Mouse (Mus musculus) heart, embryonic 10.5 days (tissue): ENCODE measurements around the gene Pth. TPM values are rescaled to one million over a fixed set of nuclear protein-coding genes. Genes with fewer than 3 reads are reported as not detected.

Experiments used
- DNase-seq: peaks from one replicate; pipeline ENCODE4 v3.0.0-alpha.2; 2017; ENCODE audit warnings: low spot score
- H3K27ac ChIP-seq: fragments of 300-500 bp; sonication (generic); 2 replicates; pipeline ENCODE4 v1.5.1; 2016; ENCODE audit warnings: mild to moderate bottlenecking
- H3K27me3 ChIP-seq: fragments of 300-500 bp; sonication (generic); 2 replicates; pipeline ENCODE4 v1.6.1; 2016; ENCODE audit warnings: mild to moderate bottlenecking; ENCODE audit not compliant: poor library complexity, insufficient read depth, severe bottlenecking
- H3K36me3 ChIP-seq: fragments of 300-500 bp; sonication (generic); 2 replicates; pipeline ENCODE4 v1.6.1; 2016; ENCODE audit warnings: mild to moderate bottlenecking, moderate library complexity
- H3K4me1 ChIP-seq: fragments of 300-500 bp; sonication (generic); 2 replicates; pipeline ENCODE4 v1.6.1; 2016; ENCODE audit warnings: mild to moderate bottlenecking
- H3K4me3 ChIP-seq: fragments of 300-500 bp; sonication (generic); 2 replicates; pipeline ENCODE4 v1.5.1; 2016; ENCODE audit warnings: mild to moderate bottlenecking, moderate library complexity
- H3K9me3 ChIP-seq: fragments of 300-500 bp; sonication (generic); 2 replicates; pipeline ENCODE4 v1.6.1; 2016; ENCODE audit warnings: mild to moderate bottlenecking, moderate library complexity
- WGBS: fragments of 180-500 bp; shearing (Covaris S2); methylation state at CpG from one replicate; pipeline ENCODE4 v1.1.7; 2016; 5-methylcytosine and 5-hydroxymethylcytosine counted together
- polyA plus RNA-seq: library from polyadenylated mRNA; unstranded; fragments of >200 nt; fragmentation: Nextera tagmentation; extraction: Ambion mirVana; gene quantifications from 2 replicates; pipeline ENCODE4 v1.2.1, GENCODE M21; 2016

Pth gene
- polyA plus RNA-seq = not detected in 2 replicates

- Histone ChIP-seq H3K36me3 (no peaks in the 10 kb centered on the region), H3K27me3 (no peaks in the 10 kb centered on the region), H3K4me1 (no peaks in the 10 kb centered on the region), H3K27ac (no peak within 1 kb of the TSS), H3K4me3 (no peak within 1 kb of the TSS), H3K9me3 (no peaks in the 10 kb centered on the region)
- WGBS = 77% methylated on average over 2 of the region's 2 CpGs
- DNase-seq = no peak
These were observed at the start of gene Pth for GRCm38 (mm10) chr7:113388470-113388869. Gene Pth (minus strand): TSS chr7:113388570.

GRCm38 (mm10) chr7:113436312-113436711 is 47.9 kb upstream of the Pth start:
- Histone ChIP-seq H3K9me3 (no peaks in the 10 kb centered on the region), H3K27me3 (no peaks in the 10 kb centered on the region), H3K4me1 (no peaks in the 10 kb centered on the region), H3K36me3 (no peaks in the 10 kb centered on the region), H3K4me3 (no peak overlapping the region), H3K27ac (no peak overlapping the region)
- whole genome bisulfite sequencing = 80% methylated on average over 10 of the region's 10 CpGs
- DNase-seq = no peak

GRCm38 (mm10) chr7:113434286-113434685 is 45.9 kb upstream of the Pth start:
- Histone ChIP-seq H3K27me3 (no peaks in the 10 kb centered on the region), H3K4me3 (no peak overlapping the region), H3K27ac (no peak overlapping the region), H3K36me3 (no peaks in the 10 kb centered on the region), H3K9me3 (no peaks in the 10 kb centered on the region), H3K4me1 (no peaks in the 10 kb centered on the region)
- WGBS = 10% methylated on average over 4 of the region's 4 CpGs
- DNase-seq = no peak

GRCm38 (mm10) chr7:113433451-113433850 is 45.1 kb upstream of the Pth start:
- Histone ChIP-seq H3K4me3 (no peak overlapping the region), H3K27ac (no peak overlapping the region), H3K36me3 (no peaks in the 10 kb centered on the region), H3K9me3 (no peaks in the 10 kb centered on the region), H3K27me3 (no peaks in the 10 kb centered on the region), H3K4me1 (no peaks in the 10 kb centered on the region)
- 80% methylated on average over 3 of the region's 3 CpGs for WGBS
- DNase-seq = no peak

- WGBS = 82% methylated on average over 4 of the region's 4 CpGs
- H3K9me3 ChIP-seq = no peaks in the 10 kb centered on the region
- H3K27me3 ChIP-seq = no peaks in the 10 kb centered on the region
- DNase-seq = no peak
- no peaks in the 10 kb centered on the region for H3K4me1 ChIP-seq
- H3K27ac ChIP-seq = no peak overlapping the region
- no peaks in the 10 kb centered on the region for H3K36me3 ChIP-seq
- no peak overlapping the region for H3K4me3 ChIP-seq
These were observed 44.5 kb upstream of the Pth start for GRCm38 (mm10) chr7:113432891-113433290.

GRCm38 (mm10) chr7:113420771-113421170 is 32.4 kb upstream of the Pth start:
- H3K4me1 ChIP-seq = peaks cover 22% of the 10 kb centered on the region
- no peaks in the 10 kb centered on the region for H3K9me3 ChIP-seq
- no peak overlapping the region for H3K27ac ChIP-seq
- H3K27me3 ChIP-seq = no peaks in the 10 kb centered on the region
- H3K4me3 ChIP-seq = no peak overlapping the region
- WGBS = 84% methylated on average over 1 of the region's 1 CpGs
- H3K36me3 ChIP-seq = no peaks in the 10 kb centered on the region
- no peak for DNase-seq

GRCm38 (mm10) chr7:113419070-113419782 is 30.9 kb upstream of the Pth start:
- peak overlapping the region; percentile 64; the same call in 1 of the 2 replicates for H3K27ac ChIP-seq
- no peaks in the 10 kb centered on the region for H3K9me3 ChIP-seq
- no peaks in the 10 kb centered on the region for H3K27me3 ChIP-seq
- 14% methylated on average over 4 of the region's 4 CpGs for WGBS
- H3K4me3 ChIP-seq = no peak overlapping the region
- no peak for DNase-seq
- no peaks in the 10 kb centered on the region for H3K36me3 ChIP-seq
- peaks cover 22% of the 10 kb centered on the region for H3K4me1 ChIP-seq

- WGBS = 88% methylated on average over 1 of the region's 1 CpGs
These were observed 28.2 kb upstream of the Pth start for GRCm38 (mm10) chr7:113416536-113416935.

GRCm38 (mm10) chr7:113415256-113415655 is 26.9 kb upstream of the Pth start:
- Histone ChIP-seq H3K36me3 (no peaks in the 10 kb centered on the region), H3K27me3 (no peaks in the 10 kb centered on the region), H3K27ac (no peak overlapping the region), H3K4me3 (no peak overlapping the region), H3K4me1 (peaks cover 22% of the 10 kb centered on the region), H3K9me3 (no peaks in the 10 kb centered on the region)
- 95% methylated on average over 3 of the region's 3 CpGs for WGBS
- no peak for DNase-seq

More at GRCm38 (mm10) chr7:113416536-113416935, 28.2 kb upstream of the Pth start:
- Histone ChIP-seq H3K4me3 (no peak overlapping the region), H3K27me3 (no peaks in the 10 kb centered on the region), H3K9me3 (no peaks in the 10 kb centered on the region), H3K27ac (no peak overlapping the region), H3K4me1 (peaks cover 22% of the 10 kb centered on the region), H3K36me3 (no peaks in the 10 kb centered on the region)
- DNase-seq = no peak

GRCm38 (mm10) chr7:113408712-113409111 is 20.3 kb upstream of the Pth start:
- H3K36me3 ChIP-seq = no peaks in the 10 kb centered on the region
- no peak for DNase-seq
- H3K27ac ChIP-seq = no peak overlapping the region
- WGBS = 58% methylated on average over 5 of the region's 5 CpGs
- H3K9me3 ChIP-seq = no peaks in the 10 kb centered on the region
- H3K27me3 ChIP-seq = no peaks in the 10 kb centered on the region
- H3K4me1 ChIP-seq = no peaks in the 10 kb centered on the region
- H3K4me3 ChIP-seq = no peak overlapping the region

- Histone ChIP-seq H3K27me3 (no peaks in the 10 kb centered on the region), H3K27ac (no peak overlapping the region), H3K4me3 (no peak overlapping the region), H3K36me3 (no peaks in the 10 kb centered on the region), H3K9me3 (no peaks in the 10 kb centered on the region), H3K4me1 (no peaks in the 10 kb centered on the region)
- DNase-seq = no peak
These were observed 9.7 kb upstream of the Pth start for GRCm38 (mm10) chr7:113398083-113398482.

GRCm38 (mm10) chr7:113396661-113397060 is 8.3 kb upstream of the Pth start:
- WGBS = 80% methylated on average over 4 of the region's 4 CpGs
- H3K9me3 ChIP-seq = no peaks in the 10 kb centered on the region
- DNase-seq = no peak
- H3K27ac ChIP-seq = no peak overlapping the region
- H3K4me3 ChIP-seq = no peak overlapping the region
- no peaks in the 10 kb centered on the region for H3K27me3 ChIP-seq
- no peaks in the 10 kb centered on the region for H3K4me1 ChIP-seq
- no peaks in the 10 kb centered on the region for H3K36me3 ChIP-seq

- Histone ChIP-seq H3K4me3 (no peak overlapping the region), H3K27ac (no peak overlapping the region), H3K4me1 (no peaks in the 10 kb centered on the region), H3K36me3 (no peaks in the 10 kb centered on the region), H3K9me3 (no peaks in the 10 kb centered on the region), H3K27me3 (no peaks in the 10 kb centered on the region)
- DNase-seq = no peak
- 59% methylated on average over 2 of the region's 2 CpGs for WGBS
These were observed 3.2 kb upstream of the Pth start for GRCm38 (mm10) chr7:113391619-113392018.
